Mouse (Mus musculus): ENCODE data around the gene Ptprc.

- no peak for TF ChIP-seq CTCF (IDR thresholded peaks at IDR 0.05; ENCODE audit: borderline replicate concordance, insufficient read depth, low read length)
- no peak for TF ChIP-seq POLR2A (IDR thresholded peaks at IDR 0.05; ENCODE audit: low read depth, low read length)
Measured at GRCm38 (mm10) chr1:138140769-138141168, 34.7 kb downstream of the Ptprc start.

Data from embryonic fibroblast, embryonic 13.5 days (primary cell).